Mouse (Mus musculus) hindbrain, embryonic 13.5 days (tissue): Measurements from ENCODE around the gene Gnaq. TPM values are rescaled to one million over a fixed set of nuclear protein-coding genes. Genes with fewer than 3 reads are reported as not detected.

ENCODE experiments used
- ATAC-seq: fragments of 200-750 bp; cut with Nextera tagmentation; 2 replicates; pipeline ENCODE4 v1.8.0; 2017; ENCODE audit warnings: moderate TSS enrichment; ENCODE audit not compliant: low FRiP score
- H3K27ac ChIP-seq: fragments of 300-500 bp; sonication (generic); 2 replicates; pipeline ENCODE4 v1.5.1; 2015; ENCODE audit warnings: inconsistent platforms, mild to moderate bottlenecking, moderate library complexity
- H3K27me3 ChIP-seq: fragments of 300-500 bp; sonication (generic); 2 replicates; pipeline ENCODE4 v1.6.1; 2015; ENCODE audit warnings: mild to moderate bottlenecking, inconsistent platforms
- H3K36me3 ChIP-seq: fragments of 300-500 bp; sonication (generic); 2 replicates; pipeline ENCODE4 v1.6.1; 2015; ENCODE audit warnings: mild to moderate bottlenecking, inconsistent platforms
- H3K4me1 ChIP-seq: fragments of 300-500 bp; sonication (generic); replicated peaks from 2 replicates; pipeline ENCODE4 v1.6.1; 2015; ENCODE audit warnings: inconsistent platforms
- H3K4me2 ChIP-seq: fragments of 300-500 bp; sonication (generic); 2 replicates; pipeline ENCODE4 v1.6.1; 2015; ENCODE audit warnings: inconsistent platforms, mild to moderate bottlenecking, moderate library complexity
- H3K4me3 ChIP-seq: fragments of 300-500 bp; sonication (generic); 2 replicates; pipeline ENCODE4 v1.5.1; 2015; ENCODE audit warnings: mild to moderate bottlenecking, inconsistent platforms
- H3K9ac ChIP-seq: fragments of 300-500 bp; sonication (generic); 2 replicates; pipeline ENCODE4 v1.6.1; 2015; ENCODE audit warnings: mild to moderate bottlenecking, inconsistent platforms
- H3K9me3 ChIP-seq: fragments of 300-500 bp; sonication (generic); 2 replicates; pipeline ENCODE4 v1.6.1; 2016; ENCODE audit warnings: inconsistent platforms
- WGBS: fragments of 180-500 bp; shearing (Covaris S2); methylation state at CpG from one replicate; pipeline ENCODE4 v1.1.7; 2015; 5-methylcytosine and 5-hydroxymethylcytosine counted together
- polyA plus RNA-seq: library from polyadenylated mRNA; unstranded; fragments of >200 nt; fragmentation: Nextera tagmentation; extraction: Ambion mirVana; gene quantifications from 2 replicates; pipeline ENCODE4 v1.2.1, GENCODE M21; 2015

The Gnaq gene
- polyA plus RNA-seq, 1 experiment from 2014 or later: 79.8 TPM

DNA sequence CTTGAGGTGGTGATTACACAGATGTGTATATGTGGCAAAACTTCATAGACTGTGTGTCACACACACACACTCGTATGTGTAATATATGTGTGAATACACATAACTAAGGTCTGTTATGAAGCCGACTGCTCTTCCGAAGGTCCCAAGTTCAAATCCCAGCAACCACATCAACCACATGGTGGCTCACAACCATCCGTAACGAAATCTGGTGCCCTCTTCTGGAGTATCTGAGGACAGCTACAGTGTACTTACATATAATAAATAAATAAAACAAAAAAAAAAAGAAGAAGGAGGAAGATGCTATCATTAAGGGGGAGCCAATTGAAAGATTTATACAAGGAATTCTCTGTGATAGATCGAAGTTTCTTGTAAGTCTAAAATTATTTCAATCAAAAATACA is 198.4 kb downstream of the Gnaq start:
- H3K4me3 ChIP-seq: no peak overlapping the region
- H3K9me3 ChIP-seq: no peaks in the 10 kb centered on the region
- no peaks in the 10 kb centered on the region for H3K27me3 ChIP-seq
- peaks cover 19% of the 10 kb centered on the region for H3K36me3 ChIP-seq
- H3K4me2 ChIP-seq: no peak overlapping the region
- peaks cover 30% of the 10 kb centered on the region for H3K4me1 ChIP-seq
- ATAC-seq: no peak
- no peak overlapping the region for H3K27ac ChIP-seq
- no peak overlapping the region for H3K9ac ChIP-seq
- 96% methylated on average over 6 of the region's 6 CpGs for WGBS

DNA sequence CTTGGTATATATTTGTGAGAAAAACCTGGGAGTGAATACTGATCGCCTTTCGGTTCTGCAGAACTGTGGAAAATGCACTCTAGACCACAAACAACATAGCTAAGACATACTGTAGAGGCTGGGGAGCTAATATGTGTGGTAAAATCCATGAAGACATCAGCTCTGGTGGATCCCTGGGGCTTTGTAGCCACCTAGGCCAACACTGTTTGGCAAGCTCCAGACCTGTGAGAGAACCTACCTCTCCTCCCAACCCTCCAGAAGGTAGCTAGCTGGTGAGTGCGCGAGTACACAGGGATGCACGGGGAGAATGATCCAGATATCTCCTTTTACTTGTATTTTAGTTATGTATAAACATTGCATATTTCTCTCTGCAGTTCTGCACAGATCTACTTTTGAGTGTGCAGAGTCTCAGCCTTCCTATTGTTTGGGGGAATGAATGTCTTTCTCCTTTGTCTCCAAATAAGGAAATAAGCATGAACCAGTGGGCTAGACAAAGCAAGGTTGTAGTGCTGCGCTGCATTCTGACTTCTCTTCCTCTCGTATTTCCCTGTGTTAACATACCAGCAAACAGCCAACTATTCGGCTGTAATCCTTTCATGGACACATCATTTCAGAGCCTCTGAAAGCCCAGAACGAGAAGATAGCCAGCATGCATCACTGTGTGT is 205.4 kb downstream of the Gnaq start:
- WGBS: 86% methylated on average over 9 of the region's 9 CpGs
- H3K9me3 ChIP-seq: no peaks in the 10 kb centered on the region
- H3K36me3 ChIP-seq: peaks cover 23% of the 10 kb centered on the region
- H3K4me3 ChIP-seq: no peak overlapping the region
- no peaks in the 10 kb centered on the region for H3K27me3 ChIP-seq
- 0 out of 2 replicates have a peak overlapping the region, but pooled peaks have one; percentile 13 for H3K27ac ChIP-seq
- 0 out of 2 replicates have a peak, but pooled peaks cover 5% of the 10 kb centered on the region for H3K4me1 ChIP-seq
- ATAC-seq: no peak
- H3K9ac ChIP-seq: no peak overlapping the region
- H3K4me2 ChIP-seq: no peak overlapping the region

DNA sequence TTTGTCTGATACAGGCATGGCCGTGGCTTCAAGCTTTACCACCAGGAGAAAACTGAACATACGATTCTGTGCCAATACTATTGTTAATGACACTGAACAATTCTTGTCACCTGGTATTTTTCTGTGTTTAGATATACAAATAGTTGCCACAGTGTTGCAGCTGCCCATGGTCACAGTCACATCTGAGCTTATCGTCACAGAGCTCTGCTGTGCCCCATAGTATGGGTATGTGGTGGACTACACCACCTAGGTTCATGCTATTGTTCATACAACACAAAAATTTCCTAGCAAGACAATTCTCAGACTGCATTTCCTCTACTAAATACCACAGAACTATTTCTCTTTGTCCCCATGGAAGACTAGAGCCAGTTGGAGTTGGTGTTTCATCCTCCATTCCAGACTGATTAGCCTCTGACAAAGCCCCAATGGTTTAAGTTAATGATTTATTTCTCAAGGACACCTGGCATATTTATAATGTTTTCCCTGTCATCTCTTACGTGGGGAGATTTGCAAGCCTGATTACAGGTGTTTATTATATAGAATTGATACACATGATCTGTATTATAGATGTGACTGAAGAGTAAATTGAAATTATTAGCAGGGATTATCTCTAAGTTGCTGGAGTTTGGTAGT is 207.4 kb downstream of the Gnaq start:
- WGBS: 85% methylated on average over 4 of the region's 4 CpGs
- 0 out of 2 replicates have a peak, but pooled peaks cover 5% of the 10 kb centered on the region for H3K4me1 ChIP-seq
- H3K27me3 ChIP-seq: no peaks in the 10 kb centered on the region
- no peak overlapping the region for H3K4me2 ChIP-seq
- no peaks in the 10 kb centered on the region for H3K9me3 ChIP-seq
- H3K4me3 ChIP-seq: no peak overlapping the region
- H3K36me3 ChIP-seq: peaks cover 10% of the 10 kb centered on the region
- H3K9ac ChIP-seq: no peak overlapping the region
- no peak for ATAC-seq
- H3K27ac ChIP-seq: 0 out of 2 replicates have a peak overlapping the region, but pooled peaks have one; percentile 3

DNA sequence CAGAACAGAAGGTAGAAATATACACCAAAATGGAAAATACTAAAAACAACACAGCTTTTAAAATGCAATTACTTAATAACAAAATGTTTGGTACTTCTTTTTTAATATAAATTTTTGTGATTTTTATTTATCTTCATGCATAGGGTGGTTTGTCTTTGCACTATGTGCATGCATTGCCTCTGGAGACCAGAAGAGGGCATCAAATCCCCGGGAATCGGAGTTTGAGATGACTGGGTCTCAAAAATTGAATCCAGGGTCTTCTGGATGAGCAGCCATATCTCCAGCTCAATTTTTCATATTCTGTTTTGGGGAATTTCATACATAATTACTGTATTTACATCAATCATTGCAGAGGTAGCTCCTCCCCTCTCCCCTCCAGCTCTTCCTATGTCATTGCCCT is 210.1 kb downstream of the Gnaq start:
- 0 out of 2 replicates have a peak, but pooled peaks cover 3% of the 10 kb centered on the region for H3K4me1 ChIP-seq

DNA sequence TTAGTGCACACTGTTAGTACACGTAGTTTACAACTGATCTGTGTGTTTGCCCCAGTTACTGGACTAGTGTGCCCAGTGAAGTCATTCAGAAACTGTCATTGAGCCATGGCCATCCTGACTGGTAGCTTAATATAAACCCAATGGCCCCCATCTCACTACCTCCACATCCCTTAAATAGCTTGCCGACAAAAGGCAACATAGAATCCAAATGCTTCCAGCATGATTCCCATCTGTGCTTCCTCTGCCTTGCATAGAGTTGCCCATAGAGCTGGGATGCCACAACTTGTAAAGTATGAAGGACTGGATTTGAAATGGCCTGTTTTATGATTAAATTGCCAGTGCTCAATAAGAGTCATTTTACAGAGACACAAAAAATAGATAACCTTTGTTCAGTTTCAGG is 212.9 kb downstream of the Gnaq start:
- Histone ChIP-seq H3K4me3 (no peak overlapping the region), H3K9ac (no peak overlapping the region), H3K4me1 (no peaks in the 10 kb centered on the region), H3K36me3 (peaks cover 10% of the 10 kb centered on the region; the same call in 1 of the 2 replicates), H3K4me2 (no peak overlapping the region), H3K27ac (no peak overlapping the region), H3K27me3 (no peaks in the 10 kb centered on the region), H3K9me3 (no peaks in the 10 kb centered on the region)
- no peak for ATAC-seq
- WGBS: 89% methylated on average over 2 of the region's 2 CpGs

More for the DNA sequence above, 210.1 kb downstream of the Gnaq start:
- Histone ChIP-seq H3K4me3 (no peak overlapping the region), H3K9me3 (no peaks in the 10 kb centered on the region), H3K4me2 (no peak overlapping the region), H3K9ac (no peak overlapping the region), H3K27ac (no peak overlapping the region), H3K27me3 (no peaks in the 10 kb centered on the region), H3K36me3 (peaks cover 6% of the 10 kb centered on the region; the same call in 1 of the 2 replicates)
- 0 out of 2 replicates have a peak, but pooled peaks have one; percentile 23 for ATAC-seq
- 58% methylated on average over 2 of the region's 2 CpGs for whole genome bisulfite sequencing

DNA sequence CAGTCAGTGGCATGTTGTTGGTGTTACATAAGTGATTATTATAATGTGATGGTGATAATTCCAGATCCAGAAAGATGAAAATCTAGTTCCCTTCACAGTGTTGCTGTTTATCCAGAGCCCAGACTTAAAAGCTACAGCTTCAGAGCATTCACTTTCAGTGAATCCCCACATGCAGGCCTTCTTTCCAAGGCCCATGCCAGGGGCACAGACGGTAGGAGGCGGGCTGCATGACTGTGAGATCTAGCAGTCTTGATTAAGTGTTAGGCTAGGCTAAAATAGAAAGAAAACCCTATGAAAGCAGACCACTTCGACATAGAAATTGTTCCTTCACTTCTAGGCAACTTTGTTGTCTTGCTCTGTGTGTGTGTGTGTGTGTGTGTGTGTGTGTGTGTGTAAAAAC is 214.4 kb downstream of the Gnaq start:
- H3K36me3 ChIP-seq: peaks cover 10% of the 10 kb centered on the region; the same call in 1 of the 2 replicates
- H3K27ac ChIP-seq: no peak overlapping the region
- no peak overlapping the region for H3K9ac ChIP-seq
- H3K4me3 ChIP-seq: no peak overlapping the region
- no peaks in the 10 kb centered on the region for H3K4me1 ChIP-seq
- no peaks in the 10 kb centered on the region for H3K27me3 ChIP-seq
- WGBS: 97% methylated on average over 3 of the region's 3 CpGs
- H3K9me3 ChIP-seq: no peaks in the 10 kb centered on the region
- H3K4me2 ChIP-seq: no peak overlapping the region
- no peak for ATAC-seq

DNA sequence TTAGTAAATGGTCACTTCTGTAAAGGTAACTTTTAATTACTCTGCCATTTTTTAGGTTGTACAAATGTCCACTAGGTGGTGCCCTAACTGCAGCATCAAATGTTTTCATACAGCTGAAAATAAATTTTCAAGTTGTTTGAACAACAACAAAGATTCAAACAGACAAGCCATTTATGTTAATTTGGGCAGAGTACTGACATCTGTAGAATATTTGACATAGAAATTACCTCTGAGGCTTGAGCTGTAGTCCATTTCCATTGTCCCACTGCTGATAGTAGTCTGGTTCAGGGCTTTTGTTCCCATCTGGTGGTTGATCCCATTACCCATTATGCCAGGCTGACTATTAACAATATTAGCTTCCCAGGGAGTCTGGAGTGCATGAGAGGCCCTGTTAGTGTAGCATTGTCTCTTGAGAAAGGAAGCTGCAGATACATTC is 221.1 kb downstream of the Gnaq start:
- peak; percentile 39; the same call in 1 of the 2 replicates for ATAC-seq
- H3K4me2 ChIP-seq: no peak overlapping the region
- no peaks in the 10 kb centered on the region for H3K9me3 ChIP-seq
- no peaks in the 10 kb centered on the region for H3K36me3 ChIP-seq
- no peak overlapping the region for H3K4me3 ChIP-seq
- no peaks in the 10 kb centered on the region for H3K27me3 ChIP-seq
- no peak overlapping the region for H3K27ac ChIP-seq
- H3K4me1 ChIP-seq: peaks cover 26% of the 10 kb centered on the region
- no peak overlapping the region for H3K9ac ChIP-seq

DNA sequence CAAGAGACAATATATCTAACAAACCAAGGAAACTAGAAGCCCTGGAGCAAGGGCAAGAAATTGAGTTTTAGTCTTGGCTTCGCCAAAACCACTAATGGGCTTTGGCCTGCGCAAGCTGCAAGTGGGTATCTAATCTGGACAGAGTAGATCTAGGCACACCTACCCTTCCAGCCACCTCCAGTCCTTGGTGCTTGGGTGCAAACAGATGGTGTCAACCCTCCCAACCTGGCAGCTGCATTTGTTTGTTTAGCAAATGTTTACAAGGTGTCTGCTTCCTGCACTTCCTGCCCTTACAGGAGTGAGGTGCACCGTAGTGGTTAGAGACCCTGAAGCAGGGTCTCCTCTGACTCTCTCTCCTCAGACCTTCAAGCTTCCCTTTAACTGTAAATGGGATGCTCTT is 225.5 kb downstream of the Gnaq start:
- peaks cover 8% of the 10 kb centered on the region for H3K36me3 ChIP-seq
- H3K4me1 ChIP-seq: peaks cover 26% of the 10 kb centered on the region
- H3K9ac ChIP-seq: no peak overlapping the region
- no peak overlapping the region for H3K4me3 ChIP-seq
- no peak overlapping the region for H3K27ac ChIP-seq
- WGBS: 87% methylated on average over 3 of the region's 3 CpGs
- no peaks in the 10 kb centered on the region for H3K9me3 ChIP-seq
- H3K27me3 ChIP-seq: no peaks in the 10 kb centered on the region
- no peak overlapping the region for H3K4me2 ChIP-seq
- no peak for ATAC-seq

DNA sequence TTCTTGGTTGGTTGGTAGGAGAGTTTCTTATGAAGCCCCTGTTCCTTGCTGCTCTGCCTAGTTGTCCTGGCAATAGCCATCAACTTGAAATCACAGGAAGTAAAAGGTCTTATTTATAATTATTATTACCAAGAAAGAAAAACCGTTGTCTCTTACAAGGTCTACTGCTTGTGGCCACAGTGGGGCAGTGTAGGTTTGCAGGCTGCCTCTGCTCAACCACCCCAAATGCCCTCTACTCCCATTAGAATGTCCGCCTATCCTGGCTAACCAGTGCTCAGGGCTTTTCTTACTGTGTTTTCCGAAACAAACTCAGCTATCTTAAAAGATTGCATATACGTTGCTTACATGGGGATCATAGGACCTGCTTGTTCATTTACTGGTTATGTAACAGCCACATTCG is 226.3 kb downstream of the Gnaq start:
- H3K4me1 ChIP-seq: peaks cover 24% of the 10 kb centered on the region
- 72% methylated on average over 5 of the region's 5 CpGs for WGBS
- no peaks in the 10 kb centered on the region for H3K27me3 ChIP-seq
- H3K27ac ChIP-seq: no peak overlapping the region
- H3K9me3 ChIP-seq: no peaks in the 10 kb centered on the region
- peaks cover 8% of the 10 kb centered on the region for H3K36me3 ChIP-seq
- ATAC-seq: no peak
- H3K9ac ChIP-seq: no peak overlapping the region
- no peak overlapping the region for H3K4me3 ChIP-seq
- no peak overlapping the region for H3K4me2 ChIP-seq

DNA sequence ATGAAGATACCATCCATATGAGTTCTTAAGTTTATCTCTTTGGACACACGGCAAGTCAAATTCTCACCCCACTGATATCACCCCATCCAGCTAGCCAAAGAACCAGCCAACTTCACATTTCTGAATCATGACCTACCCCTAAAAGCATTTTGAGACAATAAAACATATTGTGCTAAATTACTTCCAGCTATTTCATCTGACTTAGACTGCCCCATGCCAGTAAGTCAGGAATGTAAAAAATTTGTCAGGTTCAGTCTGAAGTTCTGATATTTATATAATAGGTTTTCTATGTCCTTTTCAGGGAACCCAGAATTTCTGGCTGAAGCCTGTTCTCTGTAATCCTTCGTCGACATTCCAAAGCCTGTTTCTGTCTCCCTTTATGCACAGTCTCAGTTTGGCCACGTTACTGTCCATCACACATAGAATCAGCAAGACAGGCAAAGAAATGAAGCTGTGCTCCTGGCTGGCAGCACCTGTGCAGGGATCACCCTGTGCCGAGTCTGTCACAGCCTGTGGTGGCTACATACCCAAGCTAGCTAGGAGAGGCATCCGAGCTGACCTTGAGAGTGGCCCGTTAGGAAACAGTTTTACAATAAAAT is 233.9 kb downstream of the Gnaq start:
- H3K4me1 ChIP-seq: peaks cover 30% of the 10 kb centered on the region
- H3K9me3 ChIP-seq: no peaks in the 10 kb centered on the region
- no peaks in the 10 kb centered on the region for H3K27me3 ChIP-seq
- peak overlapping the region; percentile 61; the same call in 1 of the 2 replicates for H3K27ac ChIP-seq
- no peak overlapping the region for H3K4me3 ChIP-seq
- 79% methylated on average over 7 of the region's 7 CpGs for WGBS
- H3K9ac ChIP-seq: no peak overlapping the region
- no peak for ATAC-seq
- peaks cover 5% of the 10 kb centered on the region for H3K36me3 ChIP-seq
- H3K4me2 ChIP-seq: no peak overlapping the region

DNA sequence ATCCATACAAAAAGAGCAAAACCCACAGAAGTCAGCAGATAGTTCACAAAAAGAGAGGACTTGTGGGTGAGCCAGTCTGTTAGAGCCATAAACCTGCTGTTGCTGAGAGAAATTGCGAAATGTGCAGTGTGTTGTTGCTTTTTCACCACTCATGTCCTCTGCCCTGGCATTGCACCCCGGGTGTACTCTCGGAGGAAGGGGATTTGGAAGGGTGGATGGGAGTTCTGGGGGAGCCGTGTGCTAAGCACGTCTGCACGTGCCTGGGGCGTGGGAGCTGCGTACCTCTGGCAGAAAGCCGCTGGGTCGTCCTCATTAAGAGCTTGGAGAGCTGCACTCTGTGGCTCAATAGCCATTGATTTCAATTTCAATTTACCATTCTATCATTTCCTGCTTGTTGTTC is 234.6 kb downstream of the Gnaq start:
- Histone ChIP-seq H3K4me1 (peaks cover 36% of the 10 kb centered on the region), H3K27ac (peak overlapping the region; percentile 61), H3K4me2 (no peak overlapping the region), H3K36me3 (no peaks in the 10 kb centered on the region), H3K9ac (no peak overlapping the region), H3K27me3 (no peaks in the 10 kb centered on the region), H3K9me3 (no peaks in the 10 kb centered on the region), H3K4me3 (no peak overlapping the region)
- WGBS: 53% methylated on average over 10 of the region's 10 CpGs
- ATAC-seq: no peak; the same call in 1 of the 2 replicates

DNA sequence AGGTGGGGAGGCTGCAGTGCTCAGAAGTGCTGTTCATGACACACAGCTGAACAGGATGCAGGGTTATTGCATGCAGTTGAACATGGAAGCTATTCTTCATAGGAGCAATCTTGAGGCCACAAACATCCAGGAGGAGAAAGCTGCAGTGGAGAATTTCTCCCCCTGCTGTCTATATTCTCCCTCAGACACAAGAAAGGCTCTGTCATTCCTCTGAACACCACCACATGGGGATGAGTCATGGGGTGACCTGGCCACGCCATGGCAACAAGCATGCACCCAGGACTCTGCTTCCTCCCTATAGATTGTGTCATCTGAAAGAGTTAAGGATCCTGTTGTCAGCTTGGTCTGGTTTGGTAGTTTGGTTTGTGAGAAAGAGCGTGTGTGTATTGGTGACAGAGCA is 239.0 kb downstream of the Gnaq start:
- Histone ChIP-seq H3K27me3 (no peaks in the 10 kb centered on the region), H3K4me3 (no peak overlapping the region), H3K9ac (no peak overlapping the region), H3K27ac (no peak overlapping the region), H3K4me2 (no peak overlapping the region), H3K9me3 (no peaks in the 10 kb centered on the region), H3K4me1 (peaks cover 52% of the 10 kb centered on the region), H3K36me3 (no peaks in the 10 kb centered on the region)
- WGBS: 79% methylated on average over 2 of the region's 2 CpGs
- no peak for ATAC-seq
